Mouse (Mus musculus) heart, postnatal 0 days (tissue): ENCODE results near the gene Capn9. TPM values are rescaled to one million over a fixed set of nuclear protein-coding genes. Genes with fewer than 3 reads are reported as not detected.
A peak's percentile ranks its signal among the peaks of the same experiment; 100 is the strongest.

Experiments
- ATAC-seq: fragments of 200-750 bp; cut with Nextera tagmentation; 2 replicates; pipeline ENCODE4 v1.8.0; 2017; ENCODE audit warnings: low read depth, moderate number of reproducible peaks, moderate library complexity; ENCODE audit not compliant: insufficient read depth
- DNase-seq: peaks from one replicate; pipeline ENCODE4 v3.0.0-alpha.2; 2016; ENCODE audit warnings: low spot score
- H3K27ac ChIP-seq: fragments of 300-500 bp; sonication (generic); 2 replicates; pipeline ENCODE4 v1.5.1; 2014; ENCODE audit warnings: low read depth, mild to moderate bottlenecking
- H3K27me3 ChIP-seq: fragments of 300-500 bp; sonication (generic); 2 replicates; pipeline ENCODE4 v1.6.1; 2014; ENCODE audit warnings: low read length, mixed read lengths; ENCODE audit not compliant: control insufficient read depth, insufficient read depth
- H3K36me3 ChIP-seq: fragments of 300-500 bp; sonication (generic); replicated peaks from 2 replicates; pipeline ENCODE4 v1.6.1; 2014; ENCODE audit warnings: low read length, mixed read lengths; ENCODE audit not compliant: control insufficient read depth, insufficient read depth
- H3K4me1 ChIP-seq: fragments of 300-500 bp; sonication (generic); 2 replicates; pipeline ENCODE4 v1.6.1; 2014; ENCODE audit warnings: antibody characterized with exemption; ENCODE audit not compliant: control insufficient read depth, insufficient read depth
- H3K4me2 ChIP-seq: fragments of 300-500 bp; sonication (generic); 2 replicates; pipeline ENCODE4 v1.6.1; 2014; ENCODE audit warnings: low read depth, mild to moderate bottlenecking, low read length, moderate library complexity
- H3K4me3 ChIP-seq: fragments of 300-500 bp; sonication (generic); 2 replicates; pipeline ENCODE4 v1.5.1; 2014; ENCODE audit warnings: low read depth, low read length
- H3K9ac ChIP-seq: fragments of 300-500 bp; sonication (generic); replicated peaks from 2 replicates; pipeline ENCODE4 v1.6.1; 2014; ENCODE audit warnings: low read depth, low read length, mixed read lengths
- H3K9me3 ChIP-seq: fragments of 300-500 bp; sonication (generic); replicated peaks from 2 replicates; pipeline ENCODE4 v1.6.1; 2016; ENCODE audit warnings: low read length; ENCODE audit not compliant: control insufficient read depth
- CTCF ChIP-seq: IDR thresholded peaks from 2 replicates; pipeline ENCODE4 v1.5.1; 2016; ENCODE audit warnings: antibody characterized with exemption, control low read depth, low read depth
- EP300 ChIP-seq: IDR thresholded peaks from 2 replicates; pipeline ENCODE4 v1.6.1; 2016; ENCODE audit warnings: antibody characterized with exemption, low read depth
- WGBS: fragments of 180-500 bp; shearing (Covaris S2); extraction: QIAGEN DNeasy Blood & Tissue Kit; methylation state at CpG from one replicate; pipeline ENCODE4 v1.1.7; 2014; 5-methylcytosine and 5-hydroxymethylcytosine counted together
- polyA plus RNA-seq: library from polyadenylated mRNA; unstranded; fragments of >200 nt; fragmentation: Nextera tagmentation; extraction: Ambion mirVana; gene quantifications from 2 replicates; pipeline ENCODE4 v1.2.1, GENCODE M21; 2015
- total RNA-seq: library from RNA; depleted of rRNA; stranded (reverse); fragments of >200 nt; gene quantifications from 2 replicates; pipeline ENCODE4 v1.2.3, GENCODE M21; 2014; ENCODE audit warnings: low replicate concordance

Gene Capn9
- total and polyA plus RNA-seq, 2 experiments from 2014 or later: 0.26 TPM; not detected in 1

DNA sequence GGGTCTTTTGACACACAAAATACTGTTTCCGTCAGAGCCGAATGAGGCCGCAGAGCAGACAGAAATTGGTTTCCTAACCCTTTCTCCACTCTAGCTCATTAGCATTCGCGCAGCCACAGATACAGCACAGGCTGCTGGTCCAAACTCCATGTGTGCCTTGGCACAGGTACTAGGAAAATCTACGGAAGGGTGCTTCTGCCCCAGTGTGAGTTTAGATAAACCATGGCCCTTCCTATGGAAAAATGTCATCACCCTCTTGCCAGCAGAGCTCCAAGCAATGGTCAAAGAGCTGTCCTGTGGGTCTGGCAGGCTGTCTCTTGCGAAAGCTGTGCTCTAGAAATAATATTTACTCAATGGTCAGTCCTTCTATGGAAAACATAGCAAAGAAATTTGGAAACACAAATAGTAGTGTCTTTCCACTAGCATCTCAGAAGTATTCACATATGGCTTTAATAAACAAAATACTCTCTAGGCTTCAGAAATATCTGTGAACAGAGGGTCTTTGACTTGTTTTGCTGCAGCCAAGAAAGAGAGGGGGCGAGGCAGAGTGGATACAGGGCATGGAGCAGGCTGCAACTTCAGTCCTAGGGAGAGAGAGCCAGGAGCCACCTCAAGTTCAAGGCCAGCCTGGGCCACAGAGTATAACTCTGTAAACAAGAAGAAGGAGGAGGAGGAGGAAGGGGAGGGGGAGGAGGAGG lies 4.0 kb upstream of the Capn9 start:
- Histone ChIP-seq H3K36me3 (no peaks in the 10 kb centered on the region), H3K27ac (peak overlapping the region; percentile 43; the same call in 1 of the 2 replicates), H3K27me3 (no peaks in the 10 kb centered on the region), H3K4me2 (no peak overlapping the region), H3K9me3 (no peaks in the 10 kb centered on the region), H3K4me3 (no peak overlapping the region), H3K9ac (no peak overlapping the region), H3K4me1 (peaks cover 18% of the 10 kb centered on the region)
- DNase-seq (peak; percentile 69), ATAC-seq (0 out of 2 replicates have a peak, but pooled peaks have one; percentile 13)
- WGBS: 52% methylated on average over 8 of the region's 8 CpGs
- no peak; the same call in 1 of the 2 replicates for TF ChIP-seq EP300
- TF ChIP-seq CTCF: no peak

DNA sequence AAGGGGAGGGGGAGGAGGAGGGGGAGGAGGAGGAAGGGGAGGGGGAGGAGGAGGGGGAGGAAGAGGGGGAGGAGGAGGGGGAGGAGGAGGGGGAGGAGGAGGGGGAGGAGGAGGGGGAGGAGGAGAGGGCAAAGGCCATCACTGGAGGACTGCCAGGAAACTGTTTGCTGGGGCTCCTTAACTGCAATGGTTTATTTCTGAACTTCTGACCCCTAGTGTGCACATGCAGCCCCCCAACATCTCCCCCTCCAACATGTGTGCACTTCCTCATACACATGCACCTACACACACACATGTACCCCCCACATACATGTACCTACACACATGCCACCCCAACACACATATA lies 3.5 kb upstream of the Capn9 start:
- no peak overlapping the region for H3K27ac ChIP-seq
- H3K4me1 ChIP-seq: peaks cover 18% of the 10 kb centered on the region
- H3K4me2 ChIP-seq: no peak overlapping the region
- H3K27me3 ChIP-seq: no peaks in the 10 kb centered on the region
- no peak overlapping the region for H3K9ac ChIP-seq
- no peak overlapping the region for H3K4me3 ChIP-seq
- ATAC-seq (no peak), DNase-seq (no peak)
- TF ChIP-seq EP300: no peak
- no peak for TF ChIP-seq CTCF
- no peaks in the 10 kb centered on the region for H3K36me3 ChIP-seq
- no peaks in the 10 kb centered on the region for H3K9me3 ChIP-seq

DNA sequence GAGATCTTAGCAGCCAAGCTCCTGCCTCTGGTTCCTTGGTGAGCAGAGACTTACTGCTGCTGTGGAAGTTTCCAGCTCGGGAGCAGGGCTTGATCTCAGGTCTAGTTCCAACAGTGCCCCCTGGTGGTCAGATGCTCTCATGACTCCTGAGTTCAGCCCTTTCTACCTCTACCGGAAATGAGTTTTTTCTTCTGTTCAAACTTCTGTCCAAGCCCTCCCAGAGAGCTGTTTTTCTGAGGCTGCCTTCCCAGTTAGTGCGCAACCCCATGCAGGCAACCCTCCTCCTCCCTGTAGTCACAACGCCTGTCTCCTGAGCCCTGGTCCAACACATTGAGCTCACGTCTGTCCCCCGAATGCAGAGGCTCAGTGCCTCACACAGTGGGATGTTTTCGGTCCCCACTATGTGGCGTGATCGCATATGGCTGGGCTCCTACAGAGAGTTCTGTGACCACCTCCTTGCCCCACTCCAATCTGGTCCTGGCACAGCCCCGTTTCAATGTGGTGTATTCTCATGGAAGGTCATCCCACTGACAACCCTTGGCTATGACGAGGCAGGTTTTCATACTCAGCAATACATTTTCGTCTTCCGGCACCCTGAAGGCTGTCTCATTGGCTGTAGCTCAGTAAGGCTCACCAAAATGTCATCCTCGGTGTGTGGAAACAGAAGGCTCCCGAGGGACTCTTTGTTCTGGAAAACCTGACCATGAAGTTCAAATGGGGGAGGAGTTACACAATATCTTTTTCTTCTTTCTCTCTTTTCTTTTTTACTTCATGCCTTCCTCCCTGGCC lies 2.2 kb upstream of the Capn9 start:
- Histone ChIP-seq H3K27ac (peak overlapping the region; percentile 35; the same call in 1 of the 2 replicates), H3K4me2 (no peak overlapping the region), H3K9ac (no peak overlapping the region), H3K4me3 (no peak overlapping the region), H3K27me3 (no peaks in the 10 kb centered on the region), H3K4me1 (peaks cover 18% of the 10 kb centered on the region), H3K36me3 (no peaks in the 10 kb centered on the region), H3K9me3 (no peaks in the 10 kb centered on the region)
- TF ChIP-seq CTCF (peak; percentile 86), EP300 (no peak)
- DNase-seq (peak; percentile 87), ATAC-seq (peak; percentile 61)
- WGBS: 52% methylated on average over 15 of the region's 15 CpGs

DNA sequence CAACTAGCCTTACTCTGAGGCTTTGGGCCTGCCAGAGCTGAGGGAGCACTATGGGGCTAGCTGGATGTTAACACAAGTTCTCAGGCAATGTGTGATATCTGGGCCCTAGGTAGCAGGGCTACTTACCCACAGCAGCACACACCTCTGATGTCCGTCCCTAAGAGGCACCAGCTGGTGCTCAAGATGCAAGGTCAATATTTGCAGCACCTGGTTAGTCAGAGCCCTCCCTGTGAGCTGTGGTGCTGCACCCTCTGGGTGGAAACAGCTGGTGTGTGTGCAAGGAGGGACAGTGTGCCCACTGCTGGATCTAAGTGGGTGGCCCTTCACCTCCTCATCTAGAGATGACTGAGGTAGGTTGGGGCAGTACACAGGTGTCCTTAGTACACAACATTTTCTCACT lies 840 bp downstream of the Capn9 start:
- H3K9me3 ChIP-seq: no peaks in the 10 kb centered on the region
- no peak overlapping the region for H3K4me3 ChIP-seq
- DNase-seq (no peak), ATAC-seq (no peak)
- H3K9ac ChIP-seq: no peak overlapping the region
- H3K27ac ChIP-seq: no peak overlapping the region
- no peaks in the 10 kb centered on the region for H3K36me3 ChIP-seq
- no peak overlapping the region for H3K4me2 ChIP-seq
- no peaks in the 10 kb centered on the region for H3K27me3 ChIP-seq
- H3K4me1 ChIP-seq: 0 out of 2 replicates have a peak, but pooled peaks cover 3% of the 10 kb centered on the region
- TF ChIP-seq CTCF (no peak), EP300 (no peak)
- WGBS: 82% methylated on average over 1 of the region's 1 CpGs

DNA sequence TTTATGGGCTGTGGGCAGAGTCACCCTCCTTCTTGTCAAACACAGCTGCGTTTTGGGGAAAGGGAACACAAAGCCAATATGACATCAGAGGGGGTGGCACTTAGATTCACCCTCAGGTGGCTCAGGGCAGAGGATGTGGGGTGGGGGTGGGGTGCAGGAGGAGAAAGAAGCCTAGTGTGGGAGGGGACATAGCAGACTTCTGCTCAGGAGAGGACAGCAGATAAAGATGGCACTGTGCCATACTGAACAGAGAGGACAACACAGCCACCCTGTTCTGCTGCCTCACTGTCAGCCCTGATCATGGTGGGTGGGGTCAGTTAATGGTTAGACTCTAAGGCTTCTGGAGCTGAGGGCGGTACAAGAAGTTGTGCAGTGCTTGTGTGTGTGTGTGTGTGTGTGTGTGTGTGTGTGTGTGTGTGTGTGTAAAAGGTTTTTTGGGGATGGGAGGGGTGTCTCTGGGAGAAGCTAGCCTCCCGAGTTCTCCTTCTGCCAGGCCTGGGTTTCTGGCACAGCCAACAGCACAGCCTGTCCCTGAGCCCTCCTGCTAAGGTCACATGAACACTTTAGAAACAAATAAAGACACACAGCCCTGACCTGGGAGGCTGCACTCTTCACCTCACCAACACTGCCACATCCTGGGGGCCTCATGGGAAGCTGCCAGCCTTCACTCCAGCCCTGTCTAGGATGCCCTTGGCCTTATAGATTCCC lies 10.0 kb downstream of the Capn9 start:
- WGBS: 19% methylated on average over 3 of the region's 3 CpGs
- ATAC-seq: peak; percentile 87
- Histone ChIP-seq H3K27me3 (no peaks in the 10 kb centered on the region), H3K4me2 (no peak overlapping the region), H3K36me3 (no peaks in the 10 kb centered on the region), H3K9me3 (no peaks in the 10 kb centered on the region), H3K4me1 (peaks cover 9% of the 10 kb centered on the region), H3K4me3 (no peak overlapping the region), H3K9ac (no peak overlapping the region; the same call in 1 of the 2 replicates), H3K27ac (peak overlapping the region; percentile 47)
- no peak for TF ChIP-seq EP300
- no peak for TF ChIP-seq CTCF
- DNase-seq: peak; percentile 39
